Mouse (Mus musculus) testis, postnatal 10 days (tissue): Measurements from ENCODE around the gene Plaa.
"Not testable (repeated sequence)": the region's sequence is repeated elsewhere in the genome, so short reads cannot be mapped to it uniquely, and the experiment has no call there.

ENCODE experiments used
- DNase-seq: peaks from one replicate; pipeline ENCODE4 v3.0.0; 2021; ENCODE audit warnings: low spot score

The Plaa gene

DNA sequence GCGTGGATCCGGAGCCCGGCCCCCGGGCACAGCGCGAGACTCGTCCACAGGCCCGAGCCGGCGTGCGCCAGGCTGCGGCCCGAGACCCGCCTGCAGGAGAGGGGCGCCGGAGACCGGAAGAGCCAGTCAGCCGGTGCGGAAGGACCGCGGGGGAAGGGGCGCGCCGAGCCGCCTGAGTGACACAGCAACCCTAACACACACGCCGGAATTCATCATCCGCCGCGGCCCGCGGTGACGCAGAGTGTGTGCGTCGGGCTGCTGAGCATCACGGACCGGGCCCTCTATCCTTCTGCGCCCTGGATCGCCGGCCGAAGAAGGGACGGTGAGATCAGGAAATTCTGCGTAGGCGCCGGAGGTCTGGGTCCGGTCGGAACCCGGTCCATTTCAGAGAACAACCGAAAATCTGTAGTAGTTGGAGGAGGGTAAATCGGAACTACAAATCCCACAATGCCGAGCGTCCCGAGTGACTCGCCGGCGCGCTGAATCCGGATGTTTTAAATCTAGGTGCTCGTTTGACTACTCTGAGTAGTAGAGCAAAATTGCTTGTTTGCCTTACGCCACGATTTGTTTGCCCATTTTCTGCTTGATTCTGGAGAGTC is at the start of gene Plaa:
Gene Plaa (minus strand): TSS at position 214 of the 599 bp plus-strand sequence.
- peak; percentile 93 for DNase-seq

DNA sequence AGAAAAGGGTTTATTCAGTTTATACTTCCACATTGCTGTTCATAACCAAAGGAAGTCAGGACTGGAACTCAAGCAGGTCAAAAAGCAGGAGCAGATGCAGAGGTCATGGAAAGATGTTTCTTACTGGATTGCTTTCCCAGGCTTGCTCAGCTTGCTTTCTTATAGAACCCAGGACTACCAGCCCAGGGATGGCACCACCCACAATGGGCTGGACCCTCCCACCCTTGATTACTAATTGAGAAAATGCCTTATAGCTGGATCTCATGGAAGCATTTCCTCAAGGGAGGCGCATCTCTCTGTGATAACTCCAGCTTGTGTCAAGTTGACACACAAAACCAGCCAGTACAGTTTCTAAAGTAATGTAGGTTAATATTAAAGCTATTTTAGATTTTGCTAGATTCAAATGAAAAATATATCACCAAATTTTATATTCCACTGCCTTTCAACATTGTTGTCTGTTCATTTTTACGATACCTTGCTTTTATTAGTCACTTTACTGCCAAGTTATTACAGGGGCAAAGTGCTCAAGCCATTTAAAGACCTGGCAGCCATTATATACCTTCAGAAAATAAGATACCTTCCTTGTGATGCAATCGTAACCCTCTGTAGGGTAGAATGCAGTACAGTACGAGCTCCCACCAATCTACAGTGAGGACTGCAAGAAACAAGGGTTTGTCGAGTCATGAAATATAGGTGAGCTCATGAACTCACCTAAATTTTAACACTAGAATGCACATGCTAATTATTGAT is 47.6 kb upstream of the Plaa start:
- not testable (repeated sequence) for DNase-seq

DNA sequence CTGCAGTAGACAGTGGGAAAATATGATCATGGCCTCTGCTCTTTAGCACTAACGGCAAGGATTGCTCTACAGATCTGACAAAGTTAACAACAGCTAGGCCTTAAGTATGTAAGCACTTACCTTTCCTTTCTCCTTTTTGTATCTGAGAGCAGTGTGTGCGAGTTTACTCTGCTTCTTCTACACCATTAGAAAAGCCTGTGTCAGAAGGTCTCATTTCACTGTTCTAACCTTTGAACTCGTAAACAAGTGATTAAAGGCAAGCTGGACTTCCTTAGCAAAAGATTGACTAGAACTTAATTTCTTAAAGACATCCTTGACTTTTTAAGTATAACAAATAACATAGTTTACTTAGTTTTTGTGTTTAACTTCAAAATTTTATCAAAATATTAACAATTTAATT is 46.9 kb upstream of the Plaa start, which contains the start of gene Lrrc19:
Gene Lrrc19 (minus strand): TSS at position 225 of the 400 bp plus-strand sequence.
- no peak for DNase-seq

DNA sequence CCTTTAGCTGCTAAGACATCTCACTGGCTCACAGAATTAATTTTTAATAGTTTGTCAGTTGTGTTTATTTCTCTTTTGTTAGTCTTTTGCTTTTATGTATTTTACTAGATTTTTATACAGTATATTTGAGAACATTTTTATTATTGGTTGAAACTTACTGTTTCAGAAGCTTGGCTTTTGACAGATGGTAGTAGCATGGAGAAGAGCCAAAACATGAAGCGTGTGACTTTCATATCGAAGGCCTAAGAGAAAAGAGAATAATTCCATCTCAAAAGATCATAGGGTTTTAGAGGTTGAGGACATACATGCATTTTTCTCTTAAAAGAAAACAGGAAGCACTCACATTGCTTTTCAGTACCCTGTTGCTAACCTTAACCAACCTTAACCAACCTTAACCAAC is 40.1 kb upstream of the Plaa start:
- DNase-seq: no peak

DNA sequence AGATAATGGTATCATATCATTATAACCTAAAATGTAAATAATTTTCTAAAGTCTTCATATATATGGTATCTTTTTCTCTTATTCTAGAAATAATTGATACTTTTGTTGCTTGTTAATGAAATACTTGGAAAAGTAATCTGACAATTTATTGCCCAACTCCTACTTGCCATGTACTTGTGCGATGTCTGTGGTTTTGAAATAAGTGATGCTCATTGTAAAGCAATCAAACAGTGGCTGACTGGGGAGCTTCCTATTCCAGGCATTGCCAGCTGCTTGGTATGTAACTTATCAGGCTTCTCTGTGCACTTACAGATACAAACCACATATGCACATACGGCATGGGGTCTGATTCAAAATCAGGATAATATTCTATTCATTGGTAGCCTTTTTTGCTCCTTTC is 17.0 kb upstream of the Plaa start:
- no peak for DNase-seq

DNA sequence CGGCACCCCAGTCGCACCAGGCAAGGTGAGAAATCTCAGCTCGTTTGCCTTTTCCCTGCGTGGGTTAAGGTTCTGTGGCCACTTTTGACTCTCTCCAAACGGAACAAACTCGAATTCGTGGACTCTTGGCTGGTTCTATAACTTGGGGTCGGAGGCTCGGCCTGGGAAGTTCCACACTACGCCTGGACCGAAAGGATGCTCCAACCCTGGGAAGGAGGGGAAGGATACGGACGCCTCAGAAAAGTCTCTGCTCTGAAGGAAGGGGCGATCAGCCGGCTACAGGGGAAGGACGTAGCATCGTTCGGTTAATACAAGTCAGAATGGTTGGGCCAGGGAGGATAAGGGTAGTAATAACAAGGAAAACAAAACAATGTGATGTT is 11.6 kb upstream of the Plaa start:
- DNase-seq: no peak

DNA sequence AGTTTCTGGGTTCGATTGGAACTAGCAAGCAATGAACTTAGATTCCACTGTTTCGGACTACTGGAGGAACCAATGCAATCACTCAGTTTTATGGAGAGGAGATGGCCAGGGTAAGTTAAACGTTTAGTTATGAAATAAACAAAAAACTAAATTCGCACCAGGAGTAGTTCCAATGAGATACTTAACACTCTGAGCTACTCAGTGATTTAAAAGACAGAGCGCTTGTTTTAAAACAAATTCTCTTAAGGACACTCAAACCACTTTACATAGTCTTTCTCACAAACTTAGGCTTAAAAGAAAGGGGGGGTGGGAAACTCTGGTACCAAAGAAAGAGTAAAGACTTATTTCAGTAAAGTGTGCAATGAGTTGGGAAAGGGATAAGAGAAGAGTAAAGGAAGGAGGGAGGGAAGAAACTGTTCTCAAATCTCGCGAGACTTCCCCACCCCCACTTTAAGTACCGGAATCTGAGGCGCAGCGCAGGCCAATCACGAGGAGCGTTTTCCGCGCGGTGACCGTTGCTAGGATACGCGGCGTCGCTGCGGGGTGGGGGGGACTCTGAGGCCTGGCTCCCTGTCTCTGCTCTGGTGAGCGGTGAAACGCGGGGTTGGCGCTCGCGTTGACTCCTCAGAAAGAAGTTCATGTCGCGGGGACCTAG is 11.1 kb upstream of the Plaa start, which contains the start of gene Ift74:
Gene Ift74 (plus strand): TSS at position 520 of the 655 bp plus-strand sequence.
- peak; percentile 95 for DNase-seq

DNA sequence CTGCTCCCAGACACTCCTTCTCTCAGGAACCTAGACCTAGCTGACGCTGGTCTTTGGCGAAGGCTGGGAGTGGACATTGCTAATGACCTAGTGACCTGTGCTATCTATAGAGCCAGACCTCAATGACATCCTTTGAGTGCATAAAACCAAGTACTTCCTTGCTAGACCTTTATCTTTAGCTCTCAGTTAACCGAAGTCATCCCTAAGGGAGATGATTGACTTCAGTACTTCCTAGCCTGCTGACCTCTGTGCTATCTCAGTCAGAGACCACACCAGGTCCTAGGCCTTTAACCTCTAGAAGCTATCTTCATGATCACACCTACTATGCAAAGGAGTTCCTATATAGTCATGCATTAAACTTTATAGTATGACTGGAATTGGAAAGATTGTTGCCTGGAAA is 7.3 kb upstream of the Plaa start:
- DNase-seq: no peak

DNA sequence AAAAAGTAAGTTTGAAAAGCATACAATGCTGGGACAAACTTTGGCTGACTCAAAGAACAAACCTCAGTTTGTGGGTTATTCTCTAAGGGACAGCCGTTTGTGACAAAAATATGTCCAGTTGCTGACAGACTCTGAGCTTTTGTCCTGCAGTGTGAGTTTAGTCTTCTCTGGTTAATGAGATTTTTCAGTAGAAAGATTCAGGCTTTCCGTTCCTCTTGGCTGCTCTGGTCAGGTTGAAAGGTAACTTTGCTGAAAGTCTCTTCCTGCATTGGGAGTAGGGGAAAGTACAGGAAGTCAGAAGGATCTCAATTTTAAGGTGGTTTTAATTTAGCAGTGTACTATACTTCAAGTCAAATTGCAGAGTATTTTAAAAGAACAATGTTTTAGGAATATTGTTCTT is 2.5 kb upstream of the Plaa start:
- DNase-seq: no peak

DNA sequence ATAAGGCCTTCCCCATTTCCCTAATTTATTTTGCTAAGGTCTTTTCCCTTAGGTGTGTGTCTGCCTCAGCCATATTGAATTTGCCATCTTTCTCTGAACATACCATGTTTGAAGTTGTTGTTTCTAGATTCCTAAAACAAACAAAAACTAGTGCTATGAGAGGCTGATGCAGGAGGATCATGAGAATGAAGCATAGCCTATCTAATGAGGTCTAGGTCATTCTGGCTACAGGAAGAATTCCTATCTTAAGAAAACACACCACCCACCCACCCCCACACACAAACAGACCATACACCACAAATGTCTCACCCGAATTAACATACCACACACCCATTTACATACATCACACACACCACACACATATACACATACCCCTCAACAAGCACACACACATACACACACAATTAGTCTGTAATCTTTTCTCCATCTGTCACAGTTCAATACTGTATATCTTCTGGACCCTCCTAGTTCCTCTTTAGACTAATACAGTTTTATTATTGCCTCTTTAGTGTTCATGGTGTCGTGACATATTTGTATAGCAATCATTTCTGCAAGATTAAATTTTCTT is 1.5 kb upstream of the Plaa start:
- no peak for DNase-seq

DNA sequence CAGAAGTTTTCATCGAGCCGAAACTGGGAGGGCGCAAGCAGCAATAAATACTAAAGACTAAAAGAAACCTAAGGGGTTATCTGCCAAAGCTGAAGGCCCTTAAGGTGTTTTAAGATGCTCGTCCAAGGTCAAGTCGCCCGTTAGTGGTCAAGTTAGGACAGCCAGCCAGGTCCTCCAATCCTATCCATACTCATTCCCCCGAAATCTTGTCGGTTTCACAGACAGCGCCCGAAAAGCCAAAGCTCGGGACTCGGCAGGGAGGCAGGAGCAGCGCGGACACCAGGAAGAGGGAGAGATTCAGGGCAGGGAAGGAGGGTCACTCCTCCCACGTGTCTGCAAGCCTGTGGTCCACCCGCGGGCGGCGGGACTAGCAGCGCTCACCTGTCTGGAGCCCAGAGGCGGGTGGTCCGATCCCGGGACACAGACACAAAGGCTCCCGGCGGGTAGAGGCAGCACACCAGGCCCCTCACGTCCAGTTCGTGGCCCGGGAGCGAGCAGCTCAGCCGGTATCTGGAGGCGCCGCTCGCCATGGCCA is 481 bp downstream of the Plaa start:
- no peak for DNase-seq

DNA sequence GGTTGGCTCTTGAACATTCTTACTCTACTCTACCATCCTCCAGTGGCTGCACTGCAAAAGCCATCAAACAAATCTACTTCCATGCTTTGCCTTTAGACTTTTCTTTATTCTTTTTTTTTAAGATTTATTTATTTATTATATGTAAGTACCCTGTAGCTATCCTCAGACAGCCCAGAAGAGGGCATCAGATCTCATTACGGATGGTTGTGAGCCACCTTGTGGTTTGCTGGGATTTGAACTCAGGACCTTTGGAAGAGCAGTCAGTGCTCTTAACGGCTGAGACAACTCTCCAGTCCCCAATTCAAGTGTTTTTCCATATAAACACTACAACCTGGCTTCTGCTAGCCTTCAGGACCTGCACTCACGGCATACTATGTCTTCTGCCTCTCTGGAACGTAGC is 1.6 kb downstream of the Plaa start:
- DNase-seq: no peak

DNA sequence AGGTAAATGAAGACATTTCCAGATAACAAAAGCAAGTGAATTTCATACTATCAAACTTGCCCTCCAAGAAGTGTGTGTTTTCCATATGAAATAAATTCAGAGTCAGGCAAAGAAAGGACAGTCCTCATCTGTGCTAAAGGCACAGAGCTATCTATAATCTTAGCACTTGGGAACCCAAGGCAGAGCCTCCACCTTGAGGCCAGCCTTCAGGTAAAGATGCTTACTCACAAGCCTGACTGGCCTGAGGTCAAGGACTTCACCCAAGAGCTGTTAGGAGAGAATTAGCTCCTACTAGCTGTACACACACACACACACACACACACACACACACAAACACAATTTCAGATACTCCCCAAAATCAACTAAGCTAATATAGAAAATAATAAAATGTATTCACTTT is 10.3 kb downstream of the Plaa start:
- no peak for DNase-seq

DNA sequence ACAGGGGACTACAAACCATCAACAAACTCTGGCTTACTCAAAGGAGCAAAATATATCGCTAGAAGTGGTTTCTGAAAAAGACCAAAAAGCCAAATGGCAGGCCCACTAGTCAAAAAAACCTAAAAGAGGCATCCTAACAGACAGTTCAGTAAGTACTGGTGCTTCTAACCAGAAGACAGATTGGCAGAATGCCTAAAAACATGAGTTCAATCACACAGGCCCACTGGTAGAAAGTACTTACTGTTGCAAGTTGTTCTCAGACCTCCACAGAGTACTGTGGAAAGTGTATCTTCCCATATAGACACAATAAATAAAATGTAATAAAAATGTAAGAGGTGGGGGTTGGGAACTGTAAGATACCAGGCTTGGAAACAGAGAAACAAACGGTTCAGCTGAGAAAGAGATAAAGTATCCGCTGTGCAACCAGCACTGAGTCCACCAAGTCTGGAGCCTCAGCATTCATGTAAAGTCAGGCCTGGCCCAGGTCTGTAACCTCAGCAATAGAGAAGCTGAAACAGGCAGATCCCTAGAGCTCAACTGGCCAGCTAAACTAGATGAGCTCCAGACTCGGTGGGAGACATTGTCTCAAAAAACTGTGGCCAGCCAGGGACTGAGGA is 11.2 kb downstream of the Plaa start:
- DNase-seq: no peak

DNA sequence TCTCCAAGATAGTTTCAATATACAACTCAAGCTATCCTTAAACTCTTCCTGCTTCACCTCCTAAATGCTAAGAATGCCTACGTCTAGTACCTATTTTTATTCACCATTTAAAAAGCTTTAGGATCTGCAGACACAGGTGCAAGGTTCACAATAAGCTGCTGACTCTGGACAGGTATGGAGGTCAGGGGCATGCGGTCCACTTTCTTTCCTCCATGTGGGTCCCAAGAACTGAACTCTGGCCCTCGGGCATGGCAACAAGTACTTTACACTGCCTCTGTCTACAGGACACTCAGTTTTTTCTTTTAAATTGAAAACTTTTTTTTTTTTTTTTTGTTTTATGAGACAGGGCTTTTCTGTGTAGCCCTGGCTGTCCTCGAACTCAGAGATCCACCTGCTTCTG is 30.4 kb downstream of the Plaa start:
- no peak for DNase-seq

DNA sequence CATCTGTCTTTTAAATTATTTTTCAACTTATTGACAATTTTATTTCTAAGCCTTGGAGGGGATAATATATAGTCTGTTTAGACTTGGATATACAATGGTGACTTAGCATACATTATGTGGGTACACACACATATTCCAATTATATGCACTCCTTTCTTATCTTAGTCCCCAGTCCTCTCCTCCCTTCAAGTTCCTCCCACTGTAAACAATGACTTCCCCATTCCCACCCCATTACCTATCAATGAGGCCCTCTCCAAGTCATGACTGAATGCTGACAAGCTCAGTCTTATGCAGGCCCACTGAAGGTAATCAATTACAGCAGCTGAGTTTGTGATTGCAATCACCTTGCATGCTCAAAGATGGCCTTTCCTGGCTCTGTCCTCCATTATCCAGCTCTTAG is 38.7 kb downstream of the Plaa start:
- DNase-seq: no peak

DNA sequence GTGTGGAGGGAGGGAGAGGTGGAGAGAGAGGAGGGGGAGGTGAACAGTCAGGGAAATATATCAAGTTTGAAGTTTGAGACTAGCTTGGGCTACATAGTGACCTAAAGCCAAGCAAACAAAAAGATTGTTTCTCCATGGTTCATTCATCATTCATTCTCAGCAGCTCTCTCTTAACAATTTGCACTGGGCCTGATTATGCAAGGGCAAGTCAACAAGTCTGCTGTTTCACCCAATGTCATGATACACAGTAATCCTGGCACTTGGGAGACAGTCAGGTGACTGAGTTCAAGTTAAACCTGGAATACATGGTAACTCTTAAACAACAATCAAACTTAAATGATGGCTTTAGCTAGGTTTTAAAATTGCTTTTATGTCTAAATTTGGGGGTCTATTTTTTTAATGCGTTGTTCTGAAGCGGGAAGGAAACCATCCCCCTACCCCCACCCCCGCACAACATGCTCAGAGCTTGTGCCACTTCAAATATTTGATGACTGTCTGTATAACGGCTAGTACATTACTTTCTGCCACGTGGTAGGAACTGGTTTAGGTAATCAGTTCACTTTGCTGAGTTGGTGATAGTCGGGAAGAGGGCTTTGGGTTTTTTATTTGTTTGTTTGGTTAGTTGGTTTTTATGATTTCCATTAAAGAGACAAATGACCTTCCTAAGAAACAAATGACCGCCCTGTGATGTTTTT is 40.9 kb downstream of the Plaa start:
- no peak for DNase-seq

DNA sequence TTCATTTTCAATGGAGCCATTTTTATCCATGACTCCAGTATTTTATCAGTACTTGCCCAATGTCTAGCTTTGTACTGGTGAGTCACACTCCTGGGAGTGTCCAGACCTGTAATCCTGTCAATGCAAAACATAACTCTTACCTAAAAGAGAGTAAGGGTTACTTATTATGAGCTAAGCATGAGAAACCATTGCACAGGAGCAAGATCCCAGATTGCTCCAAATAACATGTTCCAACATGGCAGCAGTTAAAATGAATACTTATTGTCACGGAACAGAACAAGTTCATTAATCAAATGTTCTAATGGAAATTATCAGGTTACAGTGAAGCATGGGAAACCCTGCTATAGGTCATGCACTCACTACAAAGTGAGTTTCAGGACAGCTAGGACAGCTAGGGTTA is 42.7 kb downstream of the Plaa start:
- DNase-seq: no peak

DNA sequence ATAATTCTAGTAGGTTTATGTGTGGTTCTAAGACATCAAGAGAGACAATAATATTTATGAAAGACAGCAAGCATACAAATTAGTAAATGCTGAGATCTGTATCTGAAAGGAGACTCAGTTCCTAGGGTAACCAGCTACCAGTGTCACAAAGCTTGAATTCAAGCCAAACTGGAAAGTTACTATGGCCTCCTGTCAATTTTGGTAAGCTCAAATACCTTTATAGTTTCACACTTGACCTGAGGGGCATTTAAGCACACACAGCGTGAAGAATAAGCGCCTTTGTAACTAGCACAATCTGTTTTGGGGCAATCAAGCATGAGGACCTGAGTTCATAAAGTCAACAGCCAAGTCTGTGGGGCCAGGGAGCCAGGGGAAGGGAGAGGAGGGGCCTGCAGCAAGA is 43.8 kb downstream of the Plaa start:
- DNase-seq: no peak

DNA sequence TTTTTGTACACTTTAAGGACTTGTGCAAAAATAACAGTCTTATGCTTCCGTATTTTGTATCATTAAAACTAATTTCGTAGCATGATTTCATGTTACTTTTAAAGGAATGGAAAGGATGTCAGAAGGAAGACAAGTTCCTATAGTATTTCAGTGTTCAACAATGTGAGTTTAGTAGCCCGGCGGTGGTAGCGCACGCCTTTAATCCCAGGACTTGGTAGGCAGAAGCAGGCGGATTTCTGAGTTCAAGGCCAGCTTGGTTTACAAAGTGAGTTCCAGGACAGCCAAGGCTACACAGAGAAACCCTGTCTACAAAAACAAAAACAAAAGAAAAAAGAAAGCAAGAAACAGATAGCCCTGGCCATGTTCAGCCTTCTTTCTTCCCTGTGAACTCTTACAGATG is 45.9 kb downstream of the Plaa start:
- no peak for DNase-seq

DNA sequence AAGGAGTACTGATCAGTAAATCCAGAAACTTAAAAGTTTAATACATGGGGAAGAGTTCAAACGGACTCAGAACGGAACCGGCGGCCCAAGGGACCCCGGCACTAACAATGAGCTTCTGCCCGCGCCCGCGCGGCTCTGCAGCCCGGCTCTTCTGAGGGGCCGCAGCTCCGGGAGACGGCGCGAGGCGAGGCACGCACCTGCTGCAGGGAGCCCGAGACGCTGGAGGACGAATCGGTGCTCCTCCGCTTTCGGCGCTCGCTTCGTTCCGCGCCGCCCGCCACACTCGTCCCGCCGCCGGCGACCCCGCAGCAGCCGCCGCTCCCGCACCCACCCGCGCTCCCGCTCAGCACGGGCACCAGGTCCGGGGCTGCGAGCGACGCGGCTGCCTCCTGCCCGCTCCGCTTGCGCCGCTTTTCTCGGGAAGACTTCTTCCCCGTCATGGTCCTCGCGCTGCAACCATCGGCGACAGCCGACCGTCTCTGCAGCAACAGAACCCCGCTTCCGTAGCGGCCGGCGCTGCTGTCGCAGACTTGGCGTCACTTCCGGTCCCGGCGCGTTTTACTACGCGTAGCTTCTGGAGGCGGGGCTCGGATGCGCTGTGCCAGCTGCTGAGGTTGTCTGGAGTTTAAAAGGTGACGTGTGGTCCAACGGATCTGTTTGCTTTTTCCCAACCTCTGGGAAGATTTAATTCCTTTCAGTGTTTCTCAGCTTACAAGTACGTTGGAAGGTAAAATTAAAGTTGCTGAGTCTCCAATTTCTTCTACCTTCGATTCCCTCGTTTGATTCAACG is 46.6 kb downstream of the Plaa start, which contains the start of the genes Gm10306 and Caap1:
Gene Gm10306 (plus strand): TSS at position 282 of the 790 bp plus-strand sequence.
Gene Caap1 (minus strand): TSS at position 532 of the 790 bp plus-strand sequence.
- peak; percentile 97 for DNase-seq
